Mouse (Mus musculus): ENCODE results near the gene Prss21.

GRCm38 (mm10) chr17:23850853-23851749, 16.8 kb upstream of the Prss21 start:
- TF ChIP-seq POLR2A (IDR thresholded peaks at IDR 0.05; ENCODE audit: control insufficient read depth, low read depth, low read length) (no peak), CTCF (IDR thresholded peaks at IDR 0.05; ENCODE audit: control insufficient read depth, insufficient read depth, insufficient replicate concordance, low read depth, low read length) (peak; percentile 45; the same call in 1 of the 2 replicates)
